ENCODE assay signal across 29 mouse cellular contexts in the genomic region with DNA sequence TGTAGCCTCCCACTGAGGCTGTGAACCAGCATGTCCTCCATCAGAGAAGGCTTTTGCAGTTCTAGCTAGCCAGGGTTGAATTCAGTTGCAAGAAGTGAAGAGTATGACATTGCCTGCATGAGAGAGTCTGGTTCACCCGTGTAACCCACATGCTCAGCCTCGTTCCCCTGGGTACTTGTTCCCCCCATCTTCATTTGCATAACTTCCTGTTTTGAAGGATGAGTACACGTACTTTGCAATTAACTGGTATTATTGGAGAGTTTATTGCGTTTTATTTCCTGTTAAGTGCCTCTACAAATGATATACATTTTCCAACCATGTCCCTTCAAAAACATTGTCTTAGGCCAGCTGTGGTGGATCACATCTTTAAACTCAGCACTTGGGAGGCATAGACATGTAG.
DNase-seq lines count a peak whose midpoint lies in the region; ATAC-seq and TF ChIP-seq lines count a peak whose summit lies in the region.
"Had no signal": no experiment of that assay in that cellular context is flagged by ENCODE, and none has a peak within 500 bp of the region (broad histone marks: within the 10 kb centered on the region; RNA-seq: fewer than 3 reads in every experiment).

No protein-coding gene starts in this region.

- TF ChIP-seq RAD21 in CH12.LX (IDR thresholded peaks at IDR 0.05; ENCODE audit: low read depth, low read length) = no peak; the same call in 1 of the 2 replicates

- peak; percentile 18 to 74 for DNase-seq in spleen, adult 2 months (ENCODE audit: low read depth in 1 of 2, low spot score in 2 of 2)
- DNase-seq in spleen, postnatal 4 days (ENCODE audit: low spot score in 2 of 2) = no peak
- DNase-seq in CH12.LX (ENCODE audit: extremely low read depth) = peak; percentile 81
- DNase-seq in splenic B cell, adult 2 months (ENCODE audit: low read depth, low spot score) = peak; percentile 87
- DNase-seq in gastrocnemius, postnatal 36 days = no peak
- no peak for DNase-seq in forebrain, embryonic 11.5 days (ENCODE audit: low spot score)
- DNase-seq: adrenal gland, adult 8-10 months; cerebellum, adult 18-20 months; cerebellum, postnatal 14 days; embryo, embryonic 11 days; gastrocnemius, adult 2 months; heart, postnatal 14 days; kidney, adult 8-10 months; kidney, postnatal 25 days; liver, embryonic 13.5 days; lung, embryonic 14.5 days; lung, postnatal 36 days; right cerebral cortex, postnatal 25 days had no signal

- no peak overlapping the region for H3K27ac ChIP-seq in spleen, adult 2 months (ENCODE audit: insufficient read depth, low read length)
- no peak overlapping the region for H3K27ac ChIP-seq in CH12.LX (ENCODE audit: insufficient read depth, low read depth)
- H3K27ac ChIP-seq in midbrain, embryonic 15.5 days = no peak overlapping the region
- H3K27ac ChIP-seq in forebrain, embryonic 11.5 days (ENCODE audit: low read depth, low read length) = no peak overlapping the region
- H3K27ac ChIP-seq: embryonic facial prominence, embryonic 13.5 days; forebrain, embryonic 13.5 days; gastrocnemius, adult 2 months; hindbrain, embryonic 13.5 days; intestine, embryonic 15.5 days; layer of hippocampus, adult 2 months; limb, embryonic 13.5 days; liver, embryonic 13.5 days; midbrain, embryonic 10.5 days had no signal

- H3K36me3 ChIP-seq in spleen, adult 2 months (ENCODE audit: control insufficient read depth, insufficient read depth, low read length) = no peaks in the 10 kb centered on the region
- no peaks in the 10 kb centered on the region for H3K36me3 ChIP-seq in CH12.LX (replicated peaks in 1 of 2; ENCODE audit: control insufficient read depth in 1 of 2, insufficient read depth in 1 of 2, low read length in 1 of 2)
- H3K36me3 ChIP-seq in splenic B cell, adult 2 months (ENCODE audit: control insufficient read depth, insufficient read depth, low read length, poor library complexity, severe bottlenecking) = no peaks in the 10 kb centered on the region
- no peaks in the 10 kb centered on the region for H3K36me3 ChIP-seq in midbrain, embryonic 15.5 days (replicated peaks)
- H3K36me3 ChIP-seq in forebrain, embryonic 11.5 days (ENCODE audit: control insufficient read depth, insufficient read depth, low read length) = no peaks in the 10 kb centered on the region
- H3K36me3 ChIP-seq: embryonic facial prominence, embryonic 13.5 days; hindbrain, embryonic 13.5 days; intestine, embryonic 15.5 days; limb, embryonic 13.5 days; liver, embryonic 13.5 days; midbrain, embryonic 10.5 days had no signal

- dilution Hi-C loops in CH12.LX (cut with MboI; ENCODE audit: extremely low pct_ligation_motif_present, extremely low pct_unique_long_range_greater_than_20kb, low sequenced_read_pairs) = no loop called here

- intact Hi-C loops in gastrocnemius, postnatal 36 days (cut with DNase I) = no loop called here

- peak overlapping the region; percentile 6 for H3K4me2 ChIP-seq in CH12.LX (ENCODE audit: insufficient read depth, low read depth, poor library complexity, severe bottlenecking)
- H3K4me2 ChIP-seq in midbrain, embryonic 15.5 days = no peak overlapping the region
- no peak overlapping the region for H3K4me2 ChIP-seq in forebrain, embryonic 11.5 days (ENCODE audit: low read depth, low read length, severe bottlenecking)
- H3K4me2 ChIP-seq: embryonic facial prominence, embryonic 13.5 days; forebrain, embryonic 13.5 days; heart, embryonic 11.5 days; hindbrain, embryonic 13.5 days; intestine, embryonic 15.5 days; limb, embryonic 13.5 days; liver, embryonic 13.5 days; lung, embryonic 14.5 days had no signal

- H3K79me2 ChIP-seq in CH12.LX (replicated peaks; ENCODE audit: control insufficient read depth, extremely low read depth, insufficient read depth, poor library complexity, severe bottlenecking) = no peaks in the 10 kb centered on the region

- peak; percentile 81 for ATAC-seq in megakaryocyte, adult 5-6 weeks (ENCODE audit: poor library complexity, severe bottlenecking)
- ATAC-seq in midbrain, embryonic 15.5 days (replicated peaks) = no peak
- no peak for ATAC-seq in forebrain, embryonic 11.5 days (replicated peaks; ENCODE audit: low FRiP score)
- ATAC-seq: forebrain, embryonic 13.5 days; intestine, embryonic 15.5 days had no signal

- no peaks in the 10 kb centered on the region for H3K27me3 ChIP-seq in spleen, adult 2 months (ENCODE audit: control insufficient read depth, insufficient read depth, low read length)
- no peaks in the 10 kb centered on the region for H3K27me3 ChIP-seq in CH12.LX (replicated peaks)
- H3K27me3 ChIP-seq in splenic B cell, adult 2 months (ENCODE audit: control insufficient read depth, insufficient read depth, low read length, poor library complexity, severe bottlenecking) = no peaks in the 10 kb centered on the region; the same call in 1 of the 2 replicates
- H3K27me3 ChIP-seq in midbrain, embryonic 15.5 days (replicated peaks) = no peaks in the 10 kb centered on the region
- no peaks in the 10 kb centered on the region for H3K27me3 ChIP-seq in forebrain, embryonic 11.5 days (ENCODE audit: control insufficient read depth, insufficient read depth, low read length)
- H3K27me3 ChIP-seq: embryonic facial prominence, embryonic 13.5 days; forebrain, embryonic 13.5 days; hindbrain, embryonic 13.5 days; intestine, embryonic 15.5 days; limb, embryonic 13.5 days; liver, embryonic 13.5 days had no signal

- H3K9me3 ChIP-seq in CH12.LX (replicated peaks; ENCODE audit: low read length) = no peaks in the 10 kb centered on the region
- no peaks in the 10 kb centered on the region for H3K9me3 ChIP-seq in midbrain, embryonic 15.5 days
- H3K9me3 ChIP-seq in forebrain, embryonic 11.5 days (ENCODE audit: control insufficient read depth, low read length) = no peaks in the 10 kb centered on the region
- H3K9me3 ChIP-seq: embryonic facial prominence, embryonic 13.5 days; forebrain, embryonic 13.5 days; hindbrain, embryonic 13.5 days; intestine, embryonic 15.5 days; limb, embryonic 13.5 days; liver, embryonic 13.5 days; midbrain, embryonic 10.5 days had no signal

- peak; percentile 68 for TF ChIP-seq EP300 in CH12.LX (IDR thresholded peaks at IDR 0.05; ENCODE audit: low read length)

- 6% methylated on average over 4 of the region's 4 CpGs for WGBS in spleen, adult 2 months
- WGBS in midbrain, embryonic 15.5 days = 85% methylated on average over 4 of the region's 4 CpGs
- WGBS in forebrain, embryonic 11.5 days = 87% methylated on average over 4 of the region's 4 CpGs

- peaks cover 9% of the 10 kb centered on the region; the same call in 1 of the 2 replicates for H3K4me1 ChIP-seq in spleen, adult 2 months (ENCODE audit: control insufficient read depth, insufficient read depth, insufficient read length)
- H3K4me1 ChIP-seq in CH12.LX (ENCODE audit: control insufficient read depth in 1 of 2, insufficient read depth in 2 of 2) = peaks cover 11 to 18% of the 10 kb centered on the region in 2 experiments
- no peaks in the 10 kb centered on the region for H3K4me1 ChIP-seq in midbrain, embryonic 15.5 days
- H3K4me1 ChIP-seq in forebrain, embryonic 11.5 days (replicated peaks; ENCODE audit: control insufficient read depth, insufficient read depth, low read length) = no peaks in the 10 kb centered on the region
- H3K4me1 ChIP-seq: embryonic facial prominence, embryonic 13.5 days; forebrain, embryonic 13.5 days; hindbrain, embryonic 13.5 days; intestine, embryonic 15.5 days; limb, embryonic 13.5 days; liver, embryonic 13.5 days; midbrain, embryonic 10.5 days had no signal

- no peak for TF ChIP-seq POLR2A in spleen, adult 2 months (IDR thresholded peaks at IDR 0.05; ENCODE audit: low read depth, low read length)
- TF ChIP-seq POLR2A in CH12.LX (IDR thresholded peaks at IDR 0.05; ENCODE audit: low read depth, low read length) = no peak

- TF ChIP-seq CTCF in spleen, adult 2 months (IDR thresholded peaks at IDR 0.05; ENCODE audit: extremely low read depth, insufficient read depth, insufficient read length, insufficient replicate concordance) = no peak
- TF ChIP-seq CTCF in CH12.LX (conservative IDR thresholded peaks at IDR 0.05 in 1 of 2, IDR thresholded peaks at IDR 0.05 in 1 of 2; ENCODE audit: low read depth in 2 of 2, low read length in 2 of 2) = no peak

- in situ Hi-C loops in CH12.LX (cut with MboI; ENCODE audit: low pct_ligation_motif_present, low pct_unique_long_range_greater_than_20kb, low sequenced_read_pairs) = no loop called here

- no peak overlapping the region for H3K4me3 ChIP-seq in spleen, adult 2 months (ENCODE audit: extremely low read depth, insufficient read depth, insufficient read length)
- no peak overlapping the region for H3K4me3 ChIP-seq in CH12.LX (replicated peaks in 1 of 3; ENCODE audit: low read depth in 2 of 3, low read length in 2 of 3, poor library complexity in 1 of 3)
- no peak overlapping the region for H3K4me3 ChIP-seq in midbrain, embryonic 15.5 days
- no peak overlapping the region for H3K4me3 ChIP-seq in forebrain, embryonic 11.5 days (ENCODE audit: low read depth, low read length)
- H3K4me3 ChIP-seq: embryonic facial prominence, embryonic 13.5 days; erythroblast, embryonic 14.5 days; forebrain, embryonic 13.5 days; gastrocnemius, adult 2 months; hindbrain, embryonic 13.5 days; intestine, embryonic 15.5 days; layer of hippocampus, adult 2 months; limb, embryonic 13.5 days; liver, embryonic 13.5 days; midbrain, embryonic 10.5 days had no signal

- no peak overlapping the region for H3K9ac ChIP-seq in CH12.LX (ENCODE audit: insufficient read depth, low read depth)
- H3K9ac ChIP-seq in midbrain, embryonic 15.5 days = no peak overlapping the region
- no peak overlapping the region for H3K9ac ChIP-seq in forebrain, embryonic 11.5 days (ENCODE audit: low read length)
- H3K9ac ChIP-seq: embryonic facial prominence, embryonic 13.5 days; forebrain, embryonic 13.5 days; hindbrain, embryonic 13.5 days; intestine, embryonic 15.5 days; limb, embryonic 13.5 days; liver, embryonic 13.5 days; lung, embryonic 14.5 days had no signal

TF ChIP-seq in CH12.LX, 34 proteins besides CTCF, POLR2A, EP300 and RAD21:
- no peak for TF ChIP-seq MYC (IDR thresholded peaks at IDR 0.05; ENCODE audit: low read depth, low read length)
- peak; percentile 78 for TF ChIP-seq BHLHE40 (IDR thresholded peaks at IDR 0.05; ENCODE audit: low read depth, low read length)
- TF ChIP-seq POLR2AphosphoS2 (IDR thresholded peaks at IDR 0.05; ENCODE audit: low read depth, low read length) = no peak
- no peak for TF ChIP-seq JUND (conservative IDR thresholded peaks at IDR 0.05; ENCODE audit: low read depth, low read length)
- TF ChIP-seq MAZ (IDR thresholded peaks at IDR 0.05; ENCODE audit: low read depth, low read length) = no peak
- TF ChIP-seq ETS1 (conservative IDR thresholded peaks at IDR 0.05; ENCODE audit: low read depth, low read length) = 0 out of 2 replicates have a peak, but pooled peaks have one; percentile 30

Comparison
In these comparisons a context has a peak if more than half of its experiments do, and no peak if none do; other contexts are left out.
1. DNase-seq: peak in spleen, adult 2 months (2 of 2), CH12.LX (single experiment) and splenic B cell, adult 2 months (single experiment); none in spleen, postnatal 4 days (0 of 2), gastrocnemius, postnatal 36 days (0 of 2) and forebrain, embryonic 11.5 days (single experiment).